Comparison of ENCODE assay signal across 14 mouse cellular contexts in genomic region chr1:189933480-189934202, GRCm38 (mm10). TPM values are rescaled to one million over a fixed set of nuclear protein-coding genes. Genes with fewer than 3 reads are reported as not detected.
A peak's percentile ranks its signal among the peaks of the same experiment; 100 is the strongest.
DNase-seq lines count a peak whose midpoint lies in the region; ATAC-seq and TF ChIP-seq lines count a peak whose summit lies in the region.
"Had no signal": no experiment of that assay in that cellular context is flagged by ENCODE, and none has a peak within 500 bp of the region (broad histone marks: within the 10 kb centered on the region; RNA-seq: fewer than 3 reads in every experiment).

No protein-coding gene starts in this region.

- TF ChIP-seq EP300 in liver, embryonic 14.5 days (IDR thresholded peaks at IDR 0.05; ENCODE audit: low read depth): no peak

- no peak for TF ChIP-seq CTCF in liver, embryonic 14.5 days (IDR thresholded peaks at IDR 0.05; ENCODE audit: low read depth)

- H3K27ac ChIP-seq in lung, embryonic 16.5 days (ENCODE audit: low read length): no peak overlapping the region
- H3K27ac ChIP-seq in liver, embryonic 14.5 days: no peak overlapping the region
- no peak overlapping the region for H3K27ac ChIP-seq in hindbrain, embryonic 13.5 days
- H3K27ac ChIP-seq: embryonic facial prominence, embryonic 13.5 days; hindbrain, embryonic 10.5 days had no signal

- no peak overlapping the region for H3K4me3 ChIP-seq in lung, embryonic 16.5 days (ENCODE audit: low read length)
- H3K4me3 ChIP-seq in liver, embryonic 14.5 days (ENCODE audit: insufficient read depth in 1 of 2, low read depth in 2 of 2, low read length in 2 of 2): no peak overlapping the region
- no peak overlapping the region for H3K4me3 ChIP-seq in hindbrain, embryonic 13.5 days
- H3K4me3 ChIP-seq: embryonic facial prominence, embryonic 13.5 days; hindbrain, embryonic 10.5 days had no signal

- 0 out of 2 replicates have a peak, but pooled peaks have one; percentile 26 for ATAC-seq in lung, embryonic 16.5 days (ENCODE audit: low read depth)
- ATAC-seq in common myeloid progenitor, adult 5-6 weeks (replicated peaks; ENCODE audit: low read depth, poor library complexity, severe bottlenecking): peak; percentile 96
- ATAC-seq in liver, embryonic 14.5 days (ENCODE audit: insufficient read depth): peak; percentile 80
- ATAC-seq in hindbrain, embryonic 13.5 days (ENCODE audit: low FRiP score): no peak

- WGBS in lung, embryonic 16.5 days: 57% methylated on average over 9 of the region's 9 CpGs
- WGBS in liver, embryonic 14.5 days (ENCODE audit: insufficient replicate concordance): 24% methylated on average over 9 of the region's 9 CpGs
- 69% methylated on average over 9 of the region's 9 CpGs for WGBS in hindbrain, embryonic 13.5 days

- H3K27me3 ChIP-seq in lung, embryonic 16.5 days (ENCODE audit: control insufficient read depth, insufficient read depth, low read depth, low read length): no peaks in the 10 kb centered on the region
- H3K27me3 ChIP-seq in liver, embryonic 14.5 days (ENCODE audit: control insufficient read depth, insufficient read depth, low read length): no peaks in the 10 kb centered on the region
- peaks cover 3% of the 10 kb centered on the region; the same call in 1 of the 2 replicates for H3K27me3 ChIP-seq in hindbrain, embryonic 13.5 days
- H3K27me3 ChIP-seq: embryonic facial prominence, embryonic 13.5 days had no signal

- H3K9me3 ChIP-seq in lung, embryonic 16.5 days (ENCODE audit: control insufficient read depth, low read length): no peaks in the 10 kb centered on the region
- no peaks in the 10 kb centered on the region for H3K9me3 ChIP-seq in liver, embryonic 14.5 days (ENCODE audit: control insufficient read depth, low read length)
- H3K9me3 ChIP-seq in hindbrain, embryonic 13.5 days: no peaks in the 10 kb centered on the region
- H3K9me3 ChIP-seq: embryonic facial prominence, embryonic 13.5 days; hindbrain, embryonic 10.5 days had no signal

- no peaks in the 10 kb centered on the region for H3K4me1 ChIP-seq in lung, embryonic 16.5 days (replicated peaks; ENCODE audit: control insufficient read depth, insufficient read depth, low read length)
- H3K4me1 ChIP-seq in liver, embryonic 14.5 days (replicated peaks; ENCODE audit: control insufficient read depth in 2 of 2, insufficient read depth in 2 of 2, low read length in 1 of 2): peaks cover 0 to 10% of the 10 kb centered on the region in 2 experiments; a peak in 3 of 4 replicates
- no peaks in the 10 kb centered on the region for H3K4me1 ChIP-seq in hindbrain, embryonic 13.5 days (replicated peaks)
- H3K4me1 ChIP-seq: embryonic facial prominence, embryonic 13.5 days had no signal

- H3K9ac ChIP-seq in lung, embryonic 16.5 days (ENCODE audit: low read length): no peak overlapping the region
- no peak overlapping the region for H3K9ac ChIP-seq in liver, embryonic 14.5 days (replicated peaks)
- H3K9ac ChIP-seq in hindbrain, embryonic 13.5 days: no peak overlapping the region
- H3K9ac ChIP-seq: embryonic facial prominence, embryonic 13.5 days had no signal

- H3K36me3 ChIP-seq in lung, embryonic 16.5 days (ENCODE audit: control insufficient read depth, insufficient read depth, low read length): no peaks in the 10 kb centered on the region
- no peaks in the 10 kb centered on the region for H3K36me3 ChIP-seq in liver, embryonic 14.5 days (replicated peaks; ENCODE audit: control insufficient read depth, insufficient read depth, low read depth)
- H3K36me3 ChIP-seq in hindbrain, embryonic 13.5 days: no peaks in the 10 kb centered on the region
- H3K36me3 ChIP-seq: embryonic facial prominence, embryonic 13.5 days; G1E; hindbrain, embryonic 10.5 days had no signal

- H3K4me2 ChIP-seq in lung, embryonic 16.5 days (ENCODE audit: low read depth, low read length): no peak overlapping the region
- H3K4me2 ChIP-seq in liver, embryonic 14.5 days (ENCODE audit: low read depth): no peak overlapping the region
- H3K4me2 ChIP-seq in hindbrain, embryonic 13.5 days: no peak overlapping the region
- H3K4me2 ChIP-seq: embryonic facial prominence, embryonic 13.5 days had no signal

- DNase-seq in lung, adult 18-20 months: no peak
- peak in 2 of 3 experiments; percentile 33 to 37 for DNase-seq in liver, embryonic 14.5 days (ENCODE audit: low read depth in 3 of 3, low spot score in 3 of 3)
- peak; percentile 29 for DNase-seq in thymus, postnatal 25 days
- no peak for DNase-seq in frontal cortex, postnatal 14 days (ENCODE audit: low spot score in 2 of 2)
- DNase-seq: adrenal gland, postnatal 25 days; cerebellum, adult 11-12 months; kidney, postnatal 10 days; layer of hippocampus, postnatal 36 days had no signal

RNA-seq across cellular contexts. Expression of gene Smyd2, which starts 11.5 kb away (rescaled TPM):
- 75.6 and 80.3 TPM in 2 replicates for polyA plus RNA-seq in lung, embryonic 16.5 days (2015; fragmentation: Nextera tagmentation; extraction: Ambion mirVana)
- 125 and 146 TPM in 2 replicates for total RNA-seq in common myeloid progenitor, adult 5-6 weeks (2017)
- polyA plus RNA-seq in liver, embryonic 14.5 days (2012; rRNA removed): 20.5 and 24.8 TPM in 2 replicates
- 27.7 and 32.2 TPM in 2 replicates for polyA plus RNA-seq in liver, embryonic 14.5 days (2014; fragmentation: Nextera tagmentation; extraction: Ambion mirVana)
- 53.6 and 56.1 TPM in 2 replicates for polyA plus RNA-seq in hindbrain, embryonic 13.5 days (2015; fragmentation: Nextera tagmentation; extraction: Ambion mirVana)
- total RNA-seq: G1E had no signal
- polyA plus RNA-seq: G1E had no signal

Comparison
In these comparisons a context has a peak if more than half of its experiments do, and no peak if none do; other contexts are left out.
1. DNase-seq: peak in liver, embryonic 14.5 days (2 of 3) and thymus, postnatal 25 days (single experiment); none in lung, adult 18-20 months (0 of 2) and frontal cortex, postnatal 14 days (0 of 2).